Mouse (Mus musculus) G1E-ER4 (cell line): ENCODE measurements around the gene Gm49380. TPM values are rescaled to one million over a fixed set of nuclear protein-coding genes. Genes with fewer than 3 reads are reported as not detected.

ENCODE experiments used
- GATA1 ChIP-seq: IDR thresholded peaks from one replicate; pipeline ENCODE4 v1.8.0; 2012; ENCODE audit warnings: low read length, inconsistent platforms
- polyA plus RNA-seq: library from polyadenylated mRNA; stranded (reverse); fragments of >175 nt; gene quantifications from 2 replicates; pipeline ENCODE4 v1.2.3, GENCODE M21; 2012

Gene Gm49380
- polyA plus RNA-seq: not detected in 2 replicates

DNA sequence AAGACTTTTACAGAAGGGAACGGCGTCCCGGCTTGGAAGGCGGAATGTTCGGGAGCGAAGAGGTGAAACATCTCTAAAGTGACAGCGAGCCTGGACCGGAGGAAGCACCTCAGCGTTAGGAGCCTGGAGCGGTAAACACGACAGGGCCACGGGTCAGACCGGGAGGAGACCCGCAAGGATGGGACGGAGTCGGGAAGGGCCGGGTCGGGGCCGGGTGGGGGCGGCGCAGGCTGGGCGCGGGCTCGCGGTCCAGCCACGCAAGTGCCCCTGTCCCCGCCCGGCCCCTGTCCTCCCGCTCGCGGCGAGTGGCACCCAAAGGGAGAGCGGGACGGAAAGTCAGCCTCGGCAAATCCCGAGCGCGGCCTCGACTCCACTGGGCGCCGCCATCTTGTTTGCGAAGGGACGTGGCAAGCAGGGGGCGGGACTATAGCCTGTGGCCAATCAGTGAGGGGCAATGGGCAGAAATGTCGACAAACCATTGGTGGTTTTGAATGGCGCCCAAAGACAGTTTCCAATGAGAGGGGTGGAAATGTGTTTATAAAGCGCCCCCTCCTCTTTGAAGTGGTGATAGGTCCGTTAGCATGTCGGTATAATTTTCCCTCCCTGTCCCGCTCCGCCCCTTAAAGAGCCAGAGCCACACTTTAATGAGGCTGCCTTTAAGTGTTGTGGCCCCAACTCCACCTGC lies at the start of gene Gm49380, which contains the start of gene Rnf26:
Gene Gm49380, minus strand, starts transcription at position 396 of the 685 bp plus-strand sequence.
Gene Rnf26, minus strand, starts transcription at position 413 of the 685 bp plus-strand sequence.
- TF ChIP-seq GATA1: no peak

DNA sequence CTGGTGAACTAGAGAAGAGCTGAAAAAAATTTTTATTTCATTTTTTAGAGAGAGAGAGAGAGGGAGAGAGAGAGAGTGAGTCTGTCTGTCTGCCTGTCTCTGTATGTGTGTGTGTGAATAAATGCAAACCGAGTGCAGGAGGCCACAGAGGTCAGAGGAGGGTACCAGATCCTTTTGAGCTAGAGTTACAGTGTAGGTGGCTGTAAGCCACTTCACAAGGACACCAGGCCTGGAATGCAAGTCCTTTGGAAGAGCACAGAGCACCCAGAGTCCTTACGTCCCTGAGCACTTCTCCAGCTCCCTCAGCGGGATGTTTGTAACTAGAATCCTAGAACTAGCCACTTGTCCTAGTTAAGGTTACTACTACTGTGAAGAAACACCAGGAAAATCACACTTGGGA lies 46.6 kb upstream of the Gm49380 start:
- no peak for TF ChIP-seq GATA1

DNA sequence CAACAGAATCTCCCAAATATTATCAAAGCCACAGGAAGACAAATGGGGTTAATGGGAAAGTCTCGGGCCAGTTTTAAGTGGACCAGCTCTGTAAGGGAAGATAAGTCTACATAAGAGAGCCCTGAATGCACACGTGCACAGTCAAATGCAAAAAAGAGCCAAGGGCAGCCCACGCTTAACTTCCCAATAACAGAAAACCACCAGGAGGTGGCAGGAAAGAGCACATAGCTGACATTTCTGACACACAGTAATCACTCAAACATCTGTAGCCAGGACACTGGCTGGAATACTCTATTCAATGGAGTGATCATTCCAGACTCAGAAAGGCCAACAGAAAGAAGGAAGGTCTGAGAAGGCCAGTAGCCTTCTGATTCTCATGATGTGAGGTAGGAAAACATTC lies 34.0 kb upstream of the Gm49380 start:
- no peak for TF ChIP-seq GATA1

DNA sequence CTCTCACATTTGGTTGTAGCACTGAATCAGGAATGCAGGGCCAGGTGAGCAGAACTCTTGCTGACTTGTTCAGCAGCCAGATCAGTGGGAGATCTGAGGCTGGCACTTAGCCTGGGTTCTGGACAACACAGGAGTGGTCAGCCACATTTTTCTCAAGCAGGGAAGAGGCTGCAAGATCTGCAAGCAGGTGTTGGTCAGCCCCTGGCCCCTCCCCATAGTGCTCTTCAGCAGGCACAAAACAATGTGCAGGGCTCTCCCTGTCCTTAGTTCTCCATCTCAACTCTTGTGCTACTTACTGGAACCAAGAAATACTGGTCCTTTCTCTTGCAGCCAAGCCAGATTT lies 31.4 kb upstream of the Gm49380 start:
- no peak for TF ChIP-seq GATA1

DNA sequence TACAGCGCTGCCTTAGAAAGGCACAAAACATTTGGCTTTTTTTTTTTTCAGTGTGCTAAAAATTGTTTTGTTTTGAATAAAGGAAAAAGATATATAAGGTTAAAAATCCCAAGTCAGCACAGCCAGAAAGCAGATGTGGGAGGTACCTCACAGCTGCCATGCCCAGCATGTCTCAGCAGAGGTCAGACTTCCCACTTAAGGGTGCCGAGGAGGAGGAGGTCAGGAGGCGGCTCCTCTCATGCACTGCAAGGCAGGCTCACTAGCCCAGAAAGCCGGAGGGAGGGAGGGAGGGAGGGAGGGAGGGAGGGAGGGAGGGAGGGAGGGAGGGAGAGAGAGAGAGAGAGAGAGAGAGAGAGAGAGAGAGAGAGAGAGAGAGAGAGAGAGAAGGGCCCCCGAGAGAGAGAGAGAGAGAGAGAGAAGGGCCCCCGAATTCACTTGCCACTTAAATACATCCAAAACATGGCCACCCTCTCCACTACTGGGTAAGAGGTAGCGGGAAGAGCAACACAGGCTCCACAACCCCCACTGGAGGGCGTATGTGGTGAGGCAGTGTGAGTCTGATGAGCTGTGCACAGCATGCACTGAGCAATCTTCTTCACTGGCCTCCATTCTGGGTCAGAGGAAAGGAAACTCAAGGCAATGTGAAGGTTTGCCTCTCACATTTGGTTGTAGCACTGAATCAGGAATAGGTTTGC lies 30.9 kb upstream of the Gm49380 start:
- no peak for TF ChIP-seq GATA1

DNA sequence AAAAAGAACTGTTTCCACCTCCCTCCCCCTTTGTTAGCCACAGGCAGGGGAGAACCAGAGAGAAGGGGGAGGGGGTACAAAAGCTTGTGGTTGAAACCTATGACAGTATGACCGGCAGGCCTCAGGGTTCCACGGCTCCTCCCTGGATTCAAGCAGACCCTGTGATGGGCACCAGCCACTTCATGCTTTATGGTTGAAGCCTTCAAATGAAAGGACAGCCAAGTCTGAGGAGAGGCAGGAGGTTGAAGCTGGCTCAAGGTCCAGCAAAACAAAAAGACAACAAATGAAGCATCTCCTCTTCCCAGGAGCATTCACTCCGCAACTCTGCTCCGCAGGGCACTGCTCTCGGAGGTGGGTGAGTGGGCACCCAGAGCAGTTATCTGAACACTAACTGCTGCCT lies 30.1 kb upstream of the Gm49380 start:
- TF ChIP-seq GATA1: no peak

DNA sequence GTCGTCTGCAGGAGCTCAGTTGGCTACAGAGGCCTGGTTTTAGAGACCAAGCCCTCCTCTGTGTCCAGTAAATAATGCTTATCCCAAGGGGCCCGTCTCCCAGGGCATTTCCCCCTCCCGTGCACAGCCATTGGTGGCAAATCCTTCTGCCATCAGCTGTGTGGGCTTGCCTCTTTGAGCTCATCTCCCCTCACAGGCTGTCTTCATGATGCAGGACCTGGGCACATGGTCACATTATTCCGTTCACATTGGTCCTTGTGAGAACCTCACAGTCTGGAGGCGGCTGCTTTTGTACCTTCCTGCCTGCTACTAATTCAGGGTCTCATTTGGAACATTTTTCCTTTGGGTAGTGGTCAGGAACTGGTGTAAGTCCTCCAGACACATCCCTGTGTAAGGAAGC lies 28.7 kb upstream of the Gm49380 start:
- no peak for TF ChIP-seq GATA1

DNA sequence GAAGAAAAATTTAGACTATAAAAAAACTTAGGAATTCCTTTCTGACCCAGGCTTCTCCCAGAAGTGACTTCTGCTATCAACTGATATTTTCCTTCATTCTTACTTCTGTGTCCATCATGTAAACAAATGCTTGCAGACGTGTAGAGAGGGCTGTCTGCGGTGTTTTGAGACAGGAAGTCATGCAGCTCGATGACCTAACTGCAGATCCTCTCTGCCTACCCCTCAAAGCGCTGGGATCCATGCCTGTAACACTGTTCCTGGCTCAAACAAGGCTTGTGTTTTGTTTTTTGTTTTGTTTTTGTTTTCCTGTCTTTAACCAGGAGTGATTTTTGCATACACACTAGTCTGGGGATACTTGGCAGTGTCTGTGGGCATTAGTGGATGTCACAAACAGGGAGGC lies 24.5 kb upstream of the Gm49380 start:
- TF ChIP-seq GATA1: no peak

DNA sequence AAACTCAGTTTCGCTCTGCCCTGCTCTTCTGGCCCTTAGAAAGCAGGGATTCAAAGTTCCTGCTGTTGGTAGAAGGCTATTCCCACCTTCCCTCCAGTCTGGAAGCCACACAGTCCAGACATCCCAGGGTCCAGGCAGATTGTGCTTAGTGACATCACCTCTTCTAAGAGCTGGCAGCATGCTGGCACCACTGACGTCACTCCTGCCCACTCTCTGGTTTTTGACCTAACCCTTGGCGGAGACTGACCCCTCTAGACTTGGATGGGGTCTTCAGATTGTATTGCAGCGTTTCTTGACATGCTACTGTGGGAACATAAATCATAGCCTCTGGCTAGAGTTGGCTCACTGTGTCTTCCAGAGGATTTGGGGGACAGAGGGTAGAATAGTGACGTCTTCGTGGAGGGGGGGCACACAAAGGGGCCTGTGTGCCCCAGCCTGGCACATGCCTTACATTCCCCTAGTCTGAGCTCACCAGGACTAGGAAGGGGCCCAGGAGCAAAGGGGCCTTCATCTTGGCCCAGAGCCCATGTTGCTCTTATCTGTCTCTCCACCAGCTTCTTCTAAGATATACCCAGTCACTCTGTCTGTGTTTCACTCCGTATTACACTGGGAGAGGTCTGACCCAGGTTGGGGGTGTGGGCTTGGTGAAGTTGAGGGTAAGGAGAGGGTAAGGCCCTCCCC lies 22.6 kb upstream of the Gm49380 start:
- no peak for TF ChIP-seq GATA1

DNA sequence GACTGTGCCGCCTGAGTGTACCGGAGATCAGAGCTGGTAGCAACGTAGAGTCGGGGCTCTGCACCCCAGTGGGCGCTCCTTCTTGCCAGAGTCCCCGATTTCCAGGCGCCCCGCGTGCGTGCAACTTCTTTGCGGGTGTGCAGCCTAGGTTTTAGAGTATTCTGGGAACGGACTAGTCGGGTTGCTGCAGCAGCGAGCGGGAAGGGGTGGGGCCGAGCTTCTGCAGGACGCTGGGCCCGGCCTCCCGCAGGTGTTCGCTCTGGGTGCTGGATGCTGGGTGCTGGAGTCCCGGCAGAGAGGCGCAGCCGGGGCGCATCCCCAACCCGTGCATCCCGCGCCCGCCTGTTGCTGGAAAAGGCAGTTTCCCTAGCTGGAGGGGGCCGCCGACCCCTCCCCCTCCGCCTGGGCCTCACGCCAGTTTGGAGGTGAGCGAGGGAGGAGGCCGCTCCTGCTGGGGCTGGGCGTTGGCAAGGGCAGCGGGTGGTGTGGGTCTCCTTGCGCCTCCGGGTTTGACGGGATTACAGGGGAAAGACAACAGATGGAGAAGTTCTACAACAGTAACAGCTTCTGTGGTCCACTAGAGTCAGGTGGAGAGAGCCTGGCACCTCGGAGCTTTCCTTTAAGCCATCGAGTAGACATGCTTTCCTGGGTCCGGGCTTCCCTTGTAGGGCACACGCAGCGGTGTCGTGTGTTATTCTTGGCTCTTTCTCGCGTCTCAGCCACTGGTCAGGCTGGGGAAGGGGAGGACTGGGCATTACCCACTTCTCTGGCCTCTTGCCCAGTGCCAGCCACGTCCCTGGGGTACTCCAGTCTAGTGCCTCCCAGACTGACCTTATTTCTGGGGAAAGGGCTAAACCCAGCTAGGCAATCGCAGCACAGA lies 21.8 kb upstream of the Gm49380 start:
- TF ChIP-seq GATA1: no peak

DNA sequence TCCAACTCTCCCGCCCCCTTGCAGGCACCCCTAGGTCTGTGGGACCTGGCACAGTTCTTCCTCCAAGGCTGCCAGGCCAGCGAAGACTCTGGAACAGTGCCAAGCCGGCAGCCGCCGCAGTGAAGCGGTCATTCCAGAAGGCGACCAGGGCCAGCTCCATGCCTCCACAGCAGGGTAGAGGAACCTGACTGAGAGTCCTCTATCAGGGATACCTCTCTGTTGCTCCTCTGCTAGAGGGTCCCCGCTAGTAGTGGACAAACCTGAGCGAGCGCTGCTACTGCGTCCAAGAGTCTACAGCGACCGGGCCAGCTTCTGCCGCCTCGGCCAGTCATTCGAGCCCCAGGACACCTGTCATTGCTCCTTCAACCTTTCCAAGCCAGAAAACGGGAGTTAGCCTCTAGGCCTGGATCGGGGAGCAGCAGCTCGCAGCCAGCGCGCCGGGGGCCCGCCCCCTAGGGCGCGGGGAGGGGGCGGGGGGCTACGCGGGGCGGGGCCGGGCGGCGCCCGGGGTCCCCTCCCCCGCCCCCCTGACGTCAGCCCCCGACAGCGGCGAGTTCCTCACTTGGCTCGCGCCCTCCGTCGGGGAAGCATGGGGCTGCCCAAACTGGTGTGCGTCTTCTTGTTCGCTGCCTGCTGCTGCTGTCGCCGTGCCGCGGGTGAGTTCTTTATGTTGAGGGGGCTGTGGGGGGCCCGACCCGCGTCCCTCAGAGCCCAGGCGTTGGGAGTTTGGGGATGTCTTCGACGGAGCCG lies 21.0 kb upstream of the Gm49380 start, which contains the start of gene Mcam:
Gene Mcam, plus strand, starts transcription at position 369 of the 750 bp plus-strand sequence.
- TF ChIP-seq GATA1: no peak

DNA sequence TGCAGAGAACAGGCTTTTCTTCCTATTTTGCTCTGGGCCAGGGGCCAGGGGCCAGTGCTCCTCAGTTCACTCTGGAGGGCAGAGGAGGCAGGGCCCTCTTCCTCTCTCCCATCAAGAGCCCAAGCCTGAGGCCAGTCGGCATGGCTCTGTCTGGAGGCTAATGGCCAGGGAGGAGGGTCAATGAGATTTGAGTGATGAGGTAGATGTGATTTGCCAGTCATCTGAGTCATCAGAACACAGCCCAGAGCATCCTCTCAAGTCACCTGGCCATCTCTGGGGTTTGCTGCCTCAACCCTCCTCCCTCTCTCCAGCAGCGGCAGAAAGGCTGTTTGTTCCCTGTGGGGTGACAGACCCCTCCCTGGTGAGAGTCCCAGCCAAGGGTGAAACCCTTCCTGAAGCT lies 20.0 kb upstream of the Gm49380 start:
- no peak for TF ChIP-seq GATA1

DNA sequence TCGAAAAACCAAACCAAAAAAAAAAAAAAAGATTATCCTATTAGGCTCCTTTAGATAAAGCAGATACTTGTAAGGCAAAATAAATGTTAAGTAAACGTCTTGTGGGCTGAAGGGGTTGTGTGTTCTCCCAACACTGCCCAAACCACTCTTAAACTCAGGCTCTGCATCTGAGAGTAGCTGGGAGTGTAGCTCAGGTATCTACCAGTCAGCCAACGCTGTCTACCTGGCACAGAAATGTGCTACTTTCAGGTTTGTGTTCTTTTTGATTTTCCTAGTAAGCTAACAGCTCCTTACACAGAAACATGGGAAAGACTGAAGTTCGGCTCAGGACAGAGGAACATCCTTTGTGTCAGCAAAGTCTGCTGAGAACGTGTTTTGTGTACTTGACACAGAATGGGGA lies 18.9 kb upstream of the Gm49380 start:
- TF ChIP-seq GATA1: no peak

DNA sequence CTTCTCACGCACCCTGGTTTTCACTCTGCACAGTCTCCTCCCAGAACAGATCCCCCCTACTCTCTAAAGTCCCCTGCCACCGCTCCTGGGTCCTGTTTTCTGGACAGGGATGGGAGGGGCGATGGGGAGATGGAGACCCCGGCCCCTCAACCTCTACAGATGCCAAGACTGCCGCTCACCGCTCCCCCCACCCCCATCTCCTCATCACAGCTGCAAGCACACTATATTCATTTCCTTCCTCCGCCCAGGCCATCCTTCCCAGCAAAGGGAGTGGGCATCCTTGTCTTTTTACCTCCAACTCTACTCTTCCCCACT lies 17.9 kb upstream of the Gm49380 start:
- TF ChIP-seq GATA1: no peak
